Mouse (Mus musculus): Measurements from ENCODE around the gene Chst3.
A peak's percentile ranks its signal among the peaks of the same experiment; 100 is the strongest.
"Not testable (repeated sequence)": the region's sequence is repeated elsewhere in the genome, so short reads cannot be mapped to it uniquely, and the experiment has no call there.

Gene Chst3

DNA sequence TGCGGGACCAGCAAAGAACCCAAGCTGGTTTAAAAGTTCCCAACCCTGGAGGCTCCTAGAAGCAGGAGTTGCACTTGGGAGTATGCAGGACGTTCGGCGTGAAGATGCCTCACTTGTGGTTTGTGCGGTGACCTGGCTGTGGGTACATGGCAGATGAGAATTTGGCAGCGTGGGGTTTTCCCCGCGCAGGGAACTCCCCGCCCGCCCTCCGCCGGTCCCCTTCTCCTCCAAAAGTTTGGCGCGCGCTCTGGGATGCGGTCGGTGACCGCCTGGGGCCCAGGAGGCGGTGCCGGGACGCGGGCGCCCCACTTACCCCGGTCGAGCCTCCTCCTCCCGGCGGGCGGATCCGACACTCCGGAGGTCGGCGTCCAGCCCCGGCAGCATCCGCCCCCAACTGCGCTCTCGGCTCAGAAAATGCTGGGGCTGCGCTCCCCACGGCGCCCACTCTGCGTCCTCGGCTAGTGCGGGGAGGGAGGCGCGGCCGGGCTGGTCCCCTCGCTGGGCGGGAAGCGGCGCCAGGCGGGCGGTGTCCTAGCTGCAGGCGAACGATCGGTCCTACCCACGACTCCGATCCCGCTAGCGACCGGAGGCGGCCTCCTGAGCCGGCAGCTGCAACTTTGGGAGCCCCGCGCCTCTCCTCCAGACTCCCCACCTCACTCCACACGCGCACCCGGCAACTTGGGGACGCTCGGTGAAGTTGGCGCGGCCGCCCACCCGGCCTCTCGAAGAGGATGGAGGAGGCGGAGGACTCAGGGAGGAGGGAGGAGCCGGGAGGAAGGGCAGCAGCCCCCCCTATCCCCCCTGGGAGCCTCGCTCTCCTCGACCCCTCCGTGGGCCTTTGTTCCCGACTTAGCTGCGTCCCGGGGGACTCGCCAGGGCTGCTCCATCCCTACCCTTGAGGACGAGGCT is at the start of gene Chst3:
TSS of gene Chst3 (minus strand) at position 670 of the 909 bp plus-strand sequence.
- DNase-seq (ENCODE audit: low spot score in 2 of 2): peak; percentile 47 to 77

DNA sequence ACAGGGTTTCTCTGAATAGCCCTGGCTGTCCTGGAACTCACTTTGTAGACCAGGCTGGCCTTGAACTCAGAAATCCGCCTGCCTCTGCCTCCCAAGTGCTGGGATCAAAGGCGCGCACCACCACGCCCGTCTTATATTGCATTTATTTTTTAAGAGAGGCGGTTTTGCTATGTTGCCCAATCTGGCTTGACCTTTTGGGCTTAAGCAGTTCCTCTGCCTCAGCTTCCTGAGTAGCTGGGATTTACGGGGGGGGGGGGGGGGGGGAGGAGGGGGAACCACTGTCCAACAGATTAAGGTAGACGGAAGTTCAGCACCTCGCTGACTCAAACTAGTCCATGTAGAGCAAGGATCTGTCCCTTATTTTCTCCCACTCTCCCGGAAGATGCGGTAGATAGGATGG is 49.7 kb upstream of the Chst3 start:
- no peak for DNase-seq (ENCODE audit: low spot score in 2 of 2)

DNA sequence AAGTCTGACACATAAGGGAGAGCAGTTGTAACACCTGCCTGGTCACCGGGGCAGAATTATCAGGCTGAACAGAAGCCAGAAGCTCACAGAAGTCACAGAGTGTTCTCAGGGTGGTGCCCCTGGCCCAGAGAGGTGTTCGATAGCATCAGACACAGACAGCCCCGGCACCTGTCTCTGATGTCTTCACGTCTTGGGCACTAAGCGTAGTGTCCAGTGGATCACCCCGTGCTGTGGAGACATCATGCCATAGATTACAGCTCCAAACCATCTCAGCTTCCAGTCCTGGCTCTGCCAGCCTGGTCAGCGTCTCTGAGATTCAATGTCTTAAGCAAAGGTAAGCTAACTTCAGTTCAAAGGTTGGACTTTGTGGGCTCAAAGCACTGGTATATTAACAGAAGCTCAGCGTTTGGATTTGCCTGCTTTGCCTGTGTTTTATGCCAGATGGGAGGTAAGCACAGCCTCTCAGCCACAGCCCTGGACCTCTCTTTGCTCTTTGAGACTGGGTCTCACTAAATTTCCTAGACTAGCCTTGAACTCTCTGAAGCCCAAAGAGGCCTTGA is 47.9 kb upstream of the Chst3 start:
- no peak for DNase-seq (ENCODE audit: low spot score in 2 of 2)

DNA sequence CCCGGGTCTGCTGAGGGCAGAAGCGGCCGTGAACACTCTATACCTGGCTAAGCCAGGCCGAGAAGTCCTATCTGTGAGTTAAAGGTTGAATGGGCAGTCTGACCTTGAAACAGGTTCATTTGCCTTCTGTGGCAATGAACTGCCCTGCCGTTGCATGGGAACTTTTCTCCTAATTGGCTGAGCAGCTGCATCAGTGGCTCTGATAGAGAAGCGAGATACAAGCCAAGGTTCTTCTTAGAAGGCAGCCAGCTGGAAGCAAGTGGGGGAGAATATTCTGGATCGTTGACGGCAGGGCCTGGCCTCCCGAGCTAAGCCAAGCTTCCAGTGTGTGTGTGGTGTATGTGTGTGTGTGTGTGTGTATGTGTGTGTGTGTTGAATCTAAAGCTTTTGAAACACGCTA is 46.2 kb upstream of the Chst3 start:
- no peak for DNase-seq (ENCODE audit: low spot score in 2 of 2)

DNA sequence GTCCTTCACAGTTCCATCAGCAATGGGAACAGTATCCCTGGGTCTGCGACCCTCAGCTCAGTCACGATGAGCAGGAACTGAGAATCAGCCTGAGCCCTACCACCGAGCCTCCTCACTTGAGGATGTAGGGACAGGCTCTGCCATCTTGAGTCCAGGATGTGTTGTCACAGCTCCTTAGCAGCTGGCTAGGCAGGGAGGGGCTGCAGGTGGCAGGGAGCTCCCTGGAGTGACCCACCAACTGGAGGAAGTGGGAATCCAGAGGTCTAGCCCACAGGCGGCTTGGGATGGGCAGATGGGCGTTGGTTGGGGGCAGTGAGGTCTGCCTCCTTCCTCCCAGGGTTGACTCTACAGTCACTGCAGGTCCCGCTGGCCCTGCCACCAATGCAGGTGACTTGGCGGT is 44.3 kb upstream of the Chst3 start:
- no peak for DNase-seq (ENCODE audit: low spot score in 2 of 2)

DNA sequence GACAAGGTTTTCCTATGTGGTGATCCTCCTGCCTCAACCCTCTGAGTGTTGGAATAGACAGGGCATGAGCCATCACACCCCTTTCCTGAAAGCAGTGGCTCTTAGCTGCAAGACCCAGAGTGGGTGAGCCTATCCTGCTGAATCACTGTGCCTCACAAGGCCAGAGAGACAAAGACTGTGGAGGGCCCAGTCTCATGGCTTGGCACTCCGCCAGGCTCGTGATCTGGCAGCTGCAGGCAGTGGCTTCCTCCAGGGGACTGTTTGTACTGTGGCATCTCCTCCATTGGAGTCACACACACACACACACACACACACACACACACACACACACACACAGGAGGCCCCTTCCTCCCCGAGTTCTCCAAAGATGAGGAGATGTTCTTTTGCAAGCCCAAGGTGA is 43.3 kb upstream of the Chst3 start:
- DNase-seq (ENCODE audit: low spot score in 2 of 2): peak; percentile 77 to 88

DNA sequence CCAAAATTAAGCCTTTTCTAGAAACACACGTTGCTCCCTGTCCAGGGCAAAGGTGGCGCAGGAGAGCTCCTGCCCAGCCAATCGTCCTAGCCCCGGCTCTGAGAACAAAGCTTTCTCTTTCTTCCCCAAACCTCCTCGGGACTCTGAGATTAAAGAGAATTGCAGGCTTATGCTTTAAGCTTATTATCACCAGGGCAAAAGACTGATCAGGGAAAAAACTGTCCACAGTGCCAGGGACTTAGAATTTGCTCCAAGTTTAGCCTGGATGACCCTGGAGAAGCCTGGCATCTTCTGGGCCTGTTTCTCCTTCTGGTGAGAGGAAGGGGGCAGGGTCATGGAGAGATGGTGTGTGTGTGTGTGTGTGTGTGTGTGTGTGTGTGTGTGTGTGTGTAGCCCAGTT is 42.5 kb upstream of the Chst3 start:
- DNase-seq (ENCODE audit: low spot score in 2 of 2): no peak

DNA sequence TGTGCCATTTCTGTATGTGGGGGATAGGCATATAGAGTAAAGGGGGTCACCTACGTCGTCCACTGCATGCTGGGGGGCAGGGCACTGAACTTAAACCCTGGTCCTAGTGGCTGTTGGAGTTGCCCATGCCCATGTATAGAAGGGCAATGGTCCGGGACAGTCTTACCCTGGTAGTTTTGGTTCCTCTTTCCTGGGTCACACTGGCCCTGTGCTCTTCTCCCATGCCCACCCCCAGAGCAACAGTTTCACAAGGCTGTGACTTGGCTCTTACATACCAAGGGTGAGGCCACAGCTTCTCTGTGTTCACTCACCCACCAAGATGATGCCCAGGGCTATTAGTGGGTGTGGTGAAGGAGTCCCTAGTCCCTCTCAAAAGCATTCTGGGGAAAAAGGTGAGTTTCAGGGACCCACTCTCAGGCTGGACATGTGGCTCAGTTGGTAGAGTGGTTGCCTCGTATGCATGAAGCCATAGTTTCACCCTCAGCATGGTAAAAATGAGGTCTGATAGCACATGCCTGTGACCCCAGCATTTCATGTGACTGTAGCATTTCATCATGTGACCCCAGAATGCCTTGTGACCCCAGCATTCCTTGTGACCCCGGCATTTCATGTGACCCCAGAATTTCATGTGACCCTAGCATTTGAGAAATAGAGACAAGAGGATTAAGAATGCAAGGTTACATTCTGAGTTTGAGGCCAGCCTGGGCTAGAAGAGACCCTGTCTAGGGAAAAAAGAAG is 41.7 kb upstream of the Chst3 start:
- DNase-seq (ENCODE audit: low spot score in 2 of 2): peak in 1 of 2 experiments; percentile 52

DNA sequence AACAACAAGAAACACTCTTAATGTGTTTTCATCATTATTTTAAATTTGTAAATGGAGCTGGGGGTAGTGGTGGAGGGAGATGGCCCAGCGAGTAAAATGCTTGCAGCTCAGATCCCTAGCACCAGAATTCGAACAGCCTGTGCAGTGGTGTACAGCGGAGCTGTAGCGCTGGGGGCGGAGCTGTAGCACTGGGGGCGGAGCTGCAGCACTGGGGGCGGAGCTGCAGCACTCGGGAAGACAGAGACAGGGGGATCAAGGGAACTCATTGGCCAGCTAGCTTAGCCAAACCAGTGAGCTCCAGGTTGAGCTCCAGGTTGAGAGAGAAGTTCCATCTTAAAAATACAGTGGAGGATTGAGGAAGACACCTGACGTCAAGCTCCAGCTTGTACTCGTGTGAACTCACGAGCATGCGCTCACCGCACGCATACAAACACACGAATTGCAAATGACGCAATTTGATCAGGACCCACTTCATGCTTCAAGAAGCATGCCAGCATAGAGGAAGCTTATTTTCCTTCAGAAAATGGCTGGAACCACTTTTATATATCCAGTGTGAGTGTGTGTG is 38.3 kb upstream of the Chst3 start:
- DNase-seq (ENCODE audit: low spot score in 2 of 2): no peak

DNA sequence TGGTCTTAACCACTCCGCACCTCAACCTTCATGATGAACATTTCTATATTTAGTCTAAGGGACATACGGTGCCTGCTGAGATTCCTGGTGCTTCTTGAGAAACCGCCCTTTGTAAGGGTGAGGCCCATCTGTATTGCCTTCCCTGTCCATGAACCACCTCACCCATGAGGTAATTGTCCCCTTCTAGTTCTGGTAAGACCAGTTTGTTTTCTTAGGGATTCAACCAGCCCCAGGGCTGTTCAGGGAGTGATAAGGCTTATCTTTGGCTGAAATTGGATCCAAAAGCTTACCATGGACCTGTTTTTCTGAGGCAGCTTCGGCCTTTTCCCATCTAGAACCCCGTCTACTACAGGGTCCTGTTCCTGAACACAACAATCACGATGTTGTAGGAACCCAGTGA is 37.0 kb upstream of the Chst3 start:
- no peak for DNase-seq (ENCODE audit: low spot score in 2 of 2)

DNA sequence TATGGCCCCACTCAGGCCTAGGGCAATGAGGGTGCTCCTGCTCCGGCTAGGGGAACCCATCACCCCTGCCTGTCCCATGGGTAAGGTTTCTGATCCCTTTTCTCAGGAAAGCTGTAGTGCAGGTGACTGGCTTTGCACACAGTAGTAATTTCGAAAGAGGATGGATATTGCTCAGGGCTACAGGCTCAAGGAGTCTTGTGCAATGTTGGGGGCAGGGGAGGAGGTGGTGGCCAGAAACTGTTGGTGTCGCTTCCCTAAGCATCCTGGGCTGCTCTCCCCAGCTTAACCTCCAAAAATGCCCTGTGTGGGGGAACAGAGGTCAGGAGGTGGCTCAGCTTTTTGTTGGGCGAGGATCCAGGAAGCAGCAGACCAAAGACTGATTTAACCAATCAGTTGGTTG is 33.5 kb upstream of the Chst3 start:
- DNase-seq (ENCODE audit: low spot score in 2 of 2): no peak

DNA sequence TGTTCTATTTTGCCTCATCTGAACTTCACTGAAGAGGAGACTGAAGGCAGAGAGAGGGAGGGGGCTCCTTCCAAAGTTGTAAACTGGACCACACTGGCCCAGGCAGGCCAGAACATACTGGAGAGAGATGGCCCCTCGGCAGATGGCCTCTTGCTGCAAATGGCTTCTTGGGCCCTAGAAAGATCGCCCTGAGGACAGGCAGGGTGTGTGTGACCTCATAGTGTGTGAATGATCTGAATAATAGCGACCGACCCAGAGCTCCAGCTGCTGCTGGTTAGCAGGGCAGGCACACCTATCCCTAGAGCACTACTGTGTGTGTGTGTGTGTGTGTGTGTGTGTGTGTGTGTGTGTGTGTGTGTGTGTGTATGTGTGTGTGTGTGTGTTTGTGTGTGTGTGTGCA is 33.1 kb upstream of the Chst3 start:
- DNase-seq (ENCODE audit: low spot score in 2 of 2): no peak

DNA sequence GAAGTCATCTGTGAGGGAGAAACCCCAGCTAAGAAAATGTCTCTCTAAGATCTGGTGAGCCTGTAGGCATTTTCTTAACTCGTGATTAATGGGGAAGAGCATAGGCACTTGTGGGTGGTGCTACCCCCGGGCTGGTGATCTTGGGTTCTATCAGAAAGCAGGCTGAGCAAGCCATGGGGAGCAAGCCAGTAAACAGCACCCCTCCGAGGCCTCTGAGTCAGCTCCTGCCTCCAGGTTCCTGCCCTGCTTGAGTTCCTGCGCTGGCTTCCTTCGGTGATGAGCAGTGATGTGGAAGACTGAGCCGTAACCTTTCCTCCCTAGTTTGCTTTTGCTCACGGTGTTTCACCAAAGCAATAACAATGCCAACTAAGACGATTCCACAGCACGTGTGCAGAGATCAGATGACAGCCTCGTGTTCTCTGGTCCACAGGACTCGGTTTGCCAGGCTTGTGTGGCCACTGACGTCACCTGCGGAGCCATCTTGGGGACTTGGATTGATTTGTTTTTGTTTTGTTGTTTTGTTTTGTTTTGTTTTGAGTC is 31.4 kb upstream of the Chst3 start:
- no peak for DNase-seq (ENCODE audit: low spot score in 2 of 2)

DNA sequence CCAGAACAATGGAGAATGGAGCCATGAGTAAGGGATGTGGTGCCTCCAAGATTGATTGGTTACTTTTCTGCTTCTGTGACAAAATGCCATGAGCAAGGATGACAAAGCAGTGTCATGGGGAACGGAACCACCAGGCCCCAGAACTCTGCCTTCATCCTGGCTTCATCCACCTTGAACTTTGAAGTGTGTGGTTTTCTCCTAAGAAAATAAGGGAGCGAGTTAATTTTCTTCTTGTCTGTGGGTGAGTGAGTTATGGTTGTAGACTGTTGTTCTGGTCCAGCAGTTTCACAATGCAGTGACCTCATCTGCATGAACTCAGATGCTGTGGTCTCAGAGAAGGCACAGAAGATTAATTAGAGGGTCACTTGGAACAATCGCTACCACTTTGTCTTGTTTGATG is 29.3 kb upstream of the Chst3 start:
- not testable (repeated sequence) for DNase-seq (ENCODE audit: low spot score in 2 of 2)

DNA sequence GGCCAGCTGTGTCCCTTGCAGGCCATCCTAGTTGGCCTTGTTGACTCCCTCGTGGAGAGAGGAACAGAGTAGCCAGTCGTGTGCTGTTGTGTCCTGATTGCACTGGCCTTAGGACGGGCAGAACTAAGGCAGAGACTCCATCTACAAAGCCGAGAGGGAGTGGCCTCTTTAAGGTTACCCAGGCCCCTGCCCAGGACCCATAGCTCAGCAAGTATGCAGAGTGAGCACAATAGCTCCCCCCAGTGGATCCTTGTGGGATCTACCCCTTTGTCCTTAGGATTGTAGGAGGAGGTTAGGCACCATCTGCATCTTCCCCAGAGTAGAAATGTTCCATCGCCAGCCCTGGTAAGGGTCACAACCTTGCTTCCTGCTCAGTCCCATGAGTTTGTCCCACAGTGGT is 27.5 kb upstream of the Chst3 start:
- peak; percentile 68 to 83 for DNase-seq (ENCODE audit: low spot score in 2 of 2)

DNA sequence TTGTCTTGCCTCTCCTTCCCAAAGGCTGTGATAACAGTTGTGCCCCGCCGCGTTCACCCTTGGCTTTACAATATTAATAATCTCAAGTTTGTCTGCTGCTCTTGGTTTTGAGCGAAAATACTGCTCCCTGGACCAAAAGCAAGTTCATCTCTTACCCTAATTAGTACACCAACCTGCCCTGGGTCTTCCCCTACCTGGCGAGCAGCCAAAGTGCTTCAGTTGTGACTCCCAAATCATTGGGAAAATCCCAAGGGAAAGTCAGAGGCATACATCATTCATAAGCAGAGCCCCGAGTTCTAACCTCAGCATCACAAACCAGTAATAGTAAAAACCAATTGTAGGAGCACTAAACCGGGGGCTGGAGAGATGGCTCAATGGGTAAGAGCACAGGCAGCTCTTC is 26.6 kb upstream of the Chst3 start:
- DNase-seq (ENCODE audit: low spot score in 2 of 2): no peak

DNA sequence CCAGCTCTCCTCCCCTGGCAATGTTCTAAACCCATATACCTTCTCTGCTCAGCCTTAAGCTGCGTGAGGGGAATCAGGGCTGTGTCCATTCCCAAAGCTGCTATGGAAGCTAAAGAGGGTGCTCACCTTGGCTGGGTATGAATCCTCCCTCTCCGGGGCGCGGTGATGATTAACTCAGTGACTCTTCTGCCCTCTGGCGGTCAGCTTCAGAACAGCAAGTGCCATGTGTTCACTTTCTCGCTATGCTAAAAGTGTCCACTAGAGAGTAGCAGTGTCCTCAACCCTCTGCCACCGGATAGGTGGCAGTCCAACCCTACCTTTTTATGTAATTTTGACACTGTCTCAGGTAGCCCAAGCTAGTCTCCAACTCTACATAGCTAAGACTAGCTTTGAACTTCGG is 26.0 kb upstream of the Chst3 start:
- peak; percentile 85 to 96 for DNase-seq (ENCODE audit: low spot score in 2 of 2)

DNA sequence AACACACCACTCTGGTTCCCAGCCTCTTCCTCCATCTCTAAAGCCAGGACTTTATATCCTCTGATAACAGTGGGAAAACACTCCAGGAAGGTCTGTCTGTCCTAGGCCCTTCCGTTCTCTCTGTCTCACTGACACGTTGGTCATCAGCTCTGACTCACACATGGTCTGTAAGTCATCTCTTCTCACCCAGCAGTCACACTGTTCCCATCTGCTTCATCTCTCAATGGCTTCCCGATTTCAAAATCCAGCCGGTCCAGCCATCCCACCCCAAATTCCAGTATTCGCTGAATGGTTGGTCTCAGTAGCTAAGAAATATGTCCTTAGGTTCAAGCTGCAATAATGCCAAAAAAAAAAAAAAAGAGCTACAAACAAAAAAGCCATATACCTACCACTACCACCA is 24.9 kb upstream of the Chst3 start:
- no peak for DNase-seq (ENCODE audit: low spot score in 2 of 2)

DNA sequence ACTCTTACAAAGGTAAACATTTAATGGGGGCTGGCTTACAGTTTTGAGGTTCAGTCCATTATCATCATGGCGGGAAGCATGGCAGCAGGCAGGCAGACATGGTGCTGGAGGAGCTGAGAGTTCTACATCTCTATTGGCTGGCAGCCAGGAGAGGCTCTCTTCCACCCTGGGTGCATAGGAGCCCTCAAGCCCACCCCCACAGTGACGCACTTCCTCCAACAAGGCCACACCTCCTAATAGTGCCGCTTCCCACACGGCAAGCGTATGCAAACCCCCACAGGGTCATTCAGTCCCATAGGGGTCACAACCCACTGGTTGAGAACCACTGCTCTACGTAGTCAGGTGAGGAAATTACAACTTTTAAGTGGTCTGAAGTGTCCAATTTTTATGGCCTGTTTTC is 21.4 kb upstream of the Chst3 start:
- DNase-seq (ENCODE audit: low spot score in 2 of 2): no peak

DNA sequence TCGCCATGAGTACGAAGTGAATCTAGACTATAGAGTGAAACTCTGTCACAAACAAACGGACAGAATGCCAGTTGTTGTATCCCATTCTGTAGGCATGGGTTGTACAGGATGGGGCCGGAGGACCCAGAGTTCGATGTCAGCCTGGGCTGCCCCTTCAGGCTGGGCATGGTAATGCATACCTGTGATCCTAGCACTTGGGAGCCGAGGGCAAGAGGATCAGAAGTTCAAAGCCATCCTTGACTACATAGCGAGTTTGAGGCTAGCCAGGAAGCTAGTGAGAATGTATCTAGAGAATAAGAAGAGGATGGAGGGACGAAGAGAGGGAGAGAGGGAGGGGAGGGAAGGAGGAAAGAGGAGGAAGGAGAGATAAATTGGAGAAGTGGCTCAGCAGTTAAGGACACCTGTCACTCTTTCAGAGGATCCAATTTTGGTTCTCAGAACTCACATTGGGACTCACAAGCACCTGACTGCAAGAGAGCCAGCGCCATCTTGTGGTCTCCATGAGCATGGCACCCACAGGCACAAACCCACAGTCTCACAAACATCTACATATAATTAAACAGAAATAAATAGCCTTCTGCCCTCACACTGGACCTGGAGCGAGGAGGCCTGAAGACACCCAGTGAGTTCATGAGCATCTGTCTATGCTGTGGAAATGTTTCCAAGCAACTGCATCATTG is 18.6 kb upstream of the Chst3 start:
- DNase-seq (ENCODE audit: low spot score in 2 of 2): peak; percentile 64 to 86

DNA sequence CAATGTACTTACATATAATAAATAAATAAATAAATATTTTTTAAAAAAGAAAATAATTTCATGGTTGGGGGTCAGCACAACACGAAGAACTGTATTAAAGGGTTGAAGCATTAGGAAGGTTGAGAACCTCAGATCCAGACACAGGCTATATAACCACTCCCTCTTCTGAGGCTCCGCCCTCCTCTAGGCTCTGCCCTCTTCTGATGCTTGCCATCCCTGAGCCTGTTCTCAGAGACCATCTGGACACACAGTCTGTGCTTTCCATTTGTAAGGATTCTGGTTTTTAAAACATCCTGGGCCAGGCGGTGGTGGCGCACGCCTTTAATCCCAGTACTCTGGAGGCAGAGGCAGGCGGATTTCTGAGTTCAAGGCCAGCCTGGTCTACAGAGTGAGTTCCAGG is 16.8 kb upstream of the Chst3 start:
- DNase-seq (ENCODE audit: low spot score in 2 of 2): not testable (repeated sequence)

DNA sequence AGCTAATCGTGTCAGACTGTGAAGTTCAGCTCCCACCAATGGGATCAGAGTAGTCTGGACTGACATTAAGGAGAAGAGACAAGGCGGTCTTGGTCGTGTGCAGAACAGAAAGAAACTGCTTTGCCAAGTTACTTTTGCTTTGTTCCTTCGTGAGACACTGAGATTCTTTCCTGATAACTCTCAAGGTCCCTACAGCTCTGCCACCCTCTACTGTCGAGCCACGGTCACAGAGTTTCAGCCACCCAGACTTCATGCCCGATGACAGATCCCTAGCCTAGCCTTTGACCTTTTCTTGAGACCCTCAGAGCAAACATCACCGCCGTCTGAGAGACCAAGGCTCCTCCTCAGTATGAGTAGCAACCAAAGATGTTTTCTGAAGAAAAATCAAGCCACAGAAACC is 14.9 kb upstream of the Chst3 start:
- no peak for DNase-seq (ENCODE audit: low spot score in 2 of 2)
